Mouse (Mus musculus) stomach, postnatal 0 days (tissue): ENCODE data around the gene Gm21885. TPM values are rescaled to one million over a fixed set of nuclear protein-coding genes. Genes with fewer than 3 reads are reported as not detected.
A peak's percentile ranks its signal among the peaks of the same experiment; 100 is the strongest.

Experiments used
- ATAC-seq: fragments of 200-750 bp; cut with Nextera tagmentation; 2 replicates; pipeline ENCODE4 v1.8.0; 2017; ENCODE audit not compliant: low FRiP score, low TSS enrichment
- DNase-seq: peaks from one replicate; pipeline ENCODE4 v3.0.0-alpha.2; 2016; ENCODE audit warnings: low spot score
- H3K27ac ChIP-seq: fragments of 300-500 bp; sonication (generic); replicated peaks from 2 replicates; pipeline ENCODE4 v1.5.1; 2014; ENCODE audit warnings: mild to moderate bottlenecking, control low read depth
- H3K27me3 ChIP-seq: fragments of 300-500 bp; sonication (generic); 2 replicates; pipeline ENCODE4 v1.6.1; 2014; ENCODE audit warnings: low read length; ENCODE audit not compliant: control insufficient read depth, insufficient read depth
- H3K36me3 ChIP-seq: fragments of 300-500 bp; sonication (generic); 2 replicates; pipeline ENCODE4 v1.6.1; 2014; ENCODE audit warnings: low read length, mixed read lengths; ENCODE audit not compliant: control insufficient read depth, insufficient read depth
- H3K4me1 ChIP-seq: fragments of 300-500 bp; sonication (generic); replicated peaks from 2 replicates; pipeline ENCODE4 v1.6.1; 2014; ENCODE audit warnings: antibody characterized with exemption; ENCODE audit not compliant: control insufficient read depth, insufficient read depth
- H3K4me2 ChIP-seq: fragments of 300-500 bp; sonication (generic); replicated peaks from 2 replicates; pipeline ENCODE4 v1.6.1; 2014; ENCODE audit warnings: low read depth, mild to moderate bottlenecking, control low read depth, moderate library complexity
- H3K4me3 ChIP-seq: fragments of 300-500 bp; sonication (generic); 2 replicates; pipeline ENCODE4 v1.5.1; 2014; ENCODE audit warnings: low read depth, low read length, control low read depth
- H3K9ac ChIP-seq: fragments of 300-500 bp; sonication (generic); 2 replicates; pipeline ENCODE4 v1.6.1; 2014; ENCODE audit warnings: mild to moderate bottlenecking, low read length, control low read depth, mixed read lengths
- H3K9me3 ChIP-seq: fragments of 300-500 bp; sonication (generic); 2 replicates; pipeline ENCODE4 v1.6.1; 2016; ENCODE audit warnings: low read length; ENCODE audit not compliant: control insufficient read depth
- CTCF ChIP-seq: IDR thresholded peaks from 2 replicates; pipeline ENCODE4 v1.5.1; 2016; ENCODE audit warnings: antibody characterized with exemption, low read depth, mild to moderate bottlenecking, moderate library complexity
- EP300 ChIP-seq: optimal IDR thresholded peaks from 2 replicates; pipeline ENCODE3; 2016; ENCODE audit warnings: antibody characterized with exemption
- WGBS: fragments of 180-500 bp; shearing (Covaris S2); extraction: QIAGEN DNeasy Blood & Tissue Kit; methylation state at CpG from one replicate; pipeline ENCODE4 v1.1.7; 2014; 5-methylcytosine and 5-hydroxymethylcytosine counted together
- polyA plus RNA-seq: library from polyadenylated mRNA; unstranded; fragments of >200 nt; fragmentation: Nextera tagmentation; extraction: Ambion mirVana; gene quantifications from 2 replicates; pipeline ENCODE4 v1.2.1, GENCODE M21; 2015

Gene Gm21885
- polyA plus RNA-seq, 1 experiment from 2014 or later, result not detected

GRCm38 (mm10) chr11:94317515-94317914 is 35.8 kb downstream of the Gm21885 start:
- ATAC-seq, result no peak
- H3K36me3 ChIP-seq, result no peaks in the 10 kb centered on the region; the same call in 1 of the 2 replicates
- 42% methylated on average over 4 of the region's 4 CpGs for WGBS
- H3K4me2 ChIP-seq, result no peak overlapping the region
- no peak for DNase-seq
- H3K27me3 ChIP-seq, result no peaks in the 10 kb centered on the region
- H3K4me3 ChIP-seq, result no peak overlapping the region
- peaks cover 4% of the 10 kb centered on the region for H3K4me1 ChIP-seq
- TF ChIP-seq EP300 (no peak), CTCF (no peak)
- no peaks in the 10 kb centered on the region for H3K9me3 ChIP-seq
- no peak overlapping the region for H3K9ac ChIP-seq
- H3K27ac ChIP-seq, result no peak overlapping the region

- H3K4me2 ChIP-seq, result no peak overlapping the region
- peaks cover 4% of the 10 kb centered on the region for H3K4me1 ChIP-seq
- H3K27me3 ChIP-seq, result no peaks in the 10 kb centered on the region
- no peak for ATAC-seq
- no peak overlapping the region for H3K27ac ChIP-seq
- H3K9ac ChIP-seq, result no peak overlapping the region
- H3K4me3 ChIP-seq, result no peak overlapping the region
- no peaks in the 10 kb centered on the region for H3K36me3 ChIP-seq
- no peak for TF ChIP-seq EP300
- no peak for TF ChIP-seq CTCF
- no peak for DNase-seq
- 68% methylated on average over 5 of the region's 5 CpGs for WGBS
- H3K9me3 ChIP-seq, result no peaks in the 10 kb centered on the region
Observed at GRCm38 (mm10) chr11:94318056-94318455, 36.4 kb downstream of the Gm21885 start.

GRCm38 (mm10) chr11:94320969-94321930 is 39.6 kb downstream of the Gm21885 start:
- no peaks in the 10 kb centered on the region for H3K9me3 ChIP-seq
- no peaks in the 10 kb centered on the region for H3K27me3 ChIP-seq
- peak overlapping the region; percentile 77 for H3K4me2 ChIP-seq
- TF ChIP-seq CTCF (no peak), EP300 (peak; percentile 86)
- H3K36me3 ChIP-seq, result no peaks in the 10 kb centered on the region
- ATAC-seq (peak; percentile 73), DNase-seq (peak; percentile 73)
- WGBS, result under 1% methylated on average over 65 of the region's 67 CpGs
- H3K9ac ChIP-seq, result peak overlapping the region; percentile 98
- peak overlapping the region; percentile 98 for H3K27ac ChIP-seq
- H3K4me3 ChIP-seq, result peak overlapping the region; percentile 99
- peaks cover 4% of the 10 kb centered on the region for H3K4me1 ChIP-seq

- DNase-seq (peak; percentile 97), ATAC-seq (peak; percentile 94)
- no peaks in the 10 kb centered on the region for H3K36me3 ChIP-seq
- no peaks in the 10 kb centered on the region for H3K9me3 ChIP-seq
- H3K27me3 ChIP-seq, result no peaks in the 10 kb centered on the region
- H3K27ac ChIP-seq, result peak within 1 kb of the TSS; percentile 98
- TF ChIP-seq CTCF, result no peak
- TF ChIP-seq EP300, result no peak
- under 1% methylated on average over 35 of the region's 36 CpGs for WGBS
- H3K9ac ChIP-seq, result peak within 1 kb of the TSS; percentile 98
- peaks cover 9% of the 10 kb centered on the region; the same call in 1 of the 2 replicates for H3K4me1 ChIP-seq
- H3K4me2 ChIP-seq, result peak within 1 kb of the TSS; percentile 77
- peak within 1 kb of the TSS; percentile 99 for H3K4me3 ChIP-seq
Observed at GRCm38 (mm10) chr11:94321931-94322400, 40.3 kb downstream of the Gm21885 start, which contains the start of gene Luc7l3. Luc7l3 (minus strand) TSS chr11:94321988.

DNA sequence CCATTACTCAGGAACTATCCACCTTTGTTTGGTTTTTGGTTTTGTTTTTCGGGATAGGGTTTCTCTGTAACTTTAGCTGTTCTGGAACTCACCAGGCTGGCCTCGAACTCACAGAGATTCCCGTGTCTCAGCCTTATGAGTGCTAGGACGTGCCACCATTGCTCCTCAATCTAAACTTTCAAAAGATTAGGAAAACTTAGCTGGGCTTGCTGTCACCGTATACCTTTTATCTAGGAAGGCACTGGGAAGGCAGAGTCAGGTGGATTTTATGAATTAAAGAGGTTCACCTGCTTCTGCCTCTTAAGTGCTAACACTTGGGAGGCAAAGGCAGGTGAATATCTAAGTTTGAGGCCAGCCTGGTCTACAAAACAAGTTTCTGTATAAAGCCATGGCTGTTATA is 41.0 kb downstream of the Gm21885 start:
- 33% methylated on average over 5 of the region's 5 CpGs for WGBS
- Histone ChIP-seq H3K4me1 (peaks cover 7% of the 10 kb centered on the region; the same call in 1 of the 2 replicates), H3K9ac (peak overlapping the region; percentile 98), H3K36me3 (no peaks in the 10 kb centered on the region), H3K4me2 (peak overlapping the region; percentile 77), H3K27me3 (no peaks in the 10 kb centered on the region), H3K27ac (peak overlapping the region; percentile 98), H3K9me3 (no peaks in the 10 kb centered on the region), H3K4me3 (peak overlapping the region; percentile 99)
- no peak for TF ChIP-seq CTCF
- TF ChIP-seq EP300, result no peak
- DNase-seq, result no peak
- ATAC-seq, result no peak
